Mouse (Mus musculus): ENCODE measurements at regions not wholly inside any gene's neighbourhood (a gene's known extent, or its start where the extent isn't known, plus 50 kb on each side); places are given as distances from the start of the nearest gene placed in this dataset.
A peak's percentile ranks its signal among the peaks of the same experiment; 100 is the strongest.

DNA sequence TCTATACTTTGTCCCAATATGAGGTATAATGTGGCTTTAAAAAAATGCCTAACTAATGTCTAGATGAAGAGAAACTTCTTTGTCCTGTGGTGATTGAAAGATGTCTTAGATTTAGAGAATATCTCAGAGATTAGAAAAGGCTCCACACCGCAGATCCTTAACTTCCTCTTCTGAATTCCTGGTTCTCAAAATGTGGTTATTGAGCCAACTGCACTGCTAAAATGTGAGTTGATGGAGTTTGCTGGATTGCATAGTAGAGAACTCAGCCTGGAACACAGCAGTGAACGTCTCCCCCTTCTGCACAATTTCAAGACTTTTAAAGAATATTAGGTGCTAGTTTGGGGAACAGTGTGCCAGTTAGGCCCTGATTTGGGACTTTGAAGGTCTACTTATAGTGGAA, 312.7 kb upstream of the Cd180 start:
- H3K4me2 ChIP-seq (replicated peaks): no peak overlapping the region
- no peaks in the 10 kb centered on the region for H3K9me3 ChIP-seq
- H3K4me1 ChIP-seq: no peaks in the 10 kb centered on the region
- H3K4me3 ChIP-seq: no peak overlapping the region
- peaks cover 10% of the 10 kb centered on the region for H3K27me3 ChIP-seq
- no peak overlapping the region for H3K27ac ChIP-seq (replicated peaks)
- ATAC-seq (ENCODE audit: low FRiP score, low read depth): no peak
- H3K9ac ChIP-seq (replicated peaks): no peak overlapping the region
- WGBS: 92% methylated on average over 2 of the region's 2 CpGs
- H3K36me3 ChIP-seq: no peaks in the 10 kb centered on the region

DNA sequence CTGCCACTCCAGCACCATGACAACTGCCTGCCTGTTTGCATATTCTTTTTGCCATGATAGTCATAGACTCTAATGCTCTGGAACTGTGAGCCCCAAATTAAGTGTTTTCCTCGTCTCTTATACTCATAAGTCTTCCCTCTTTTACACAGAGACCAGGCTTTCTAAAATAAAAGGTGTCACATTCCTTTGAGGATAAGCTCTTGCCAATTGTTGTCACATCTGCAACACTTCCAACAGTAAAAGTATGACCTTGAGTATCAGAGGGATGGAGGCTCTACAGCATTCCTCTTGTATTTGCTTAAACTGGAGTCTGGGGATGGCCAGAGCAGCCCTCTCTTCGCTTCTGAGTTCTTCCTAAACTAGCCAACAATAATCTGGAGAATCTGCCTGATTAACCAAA, 301.4 kb upstream of the Cd180 start:
- H3K27ac ChIP-seq (replicated peaks): no peak overlapping the region
- no peak overlapping the region for H3K4me3 ChIP-seq
- ATAC-seq (ENCODE audit: low FRiP score, low read depth): no peak
- no peaks in the 10 kb centered on the region for H3K36me3 ChIP-seq
- H3K9me3 ChIP-seq: no peaks in the 10 kb centered on the region
- peaks cover 10% of the 10 kb centered on the region for H3K4me1 ChIP-seq
- no peak overlapping the region for H3K9ac ChIP-seq (replicated peaks)
- no peak overlapping the region for H3K4me2 ChIP-seq (replicated peaks)
- 65% methylated on average over 2 of the region's 2 CpGs for WGBS
- H3K27me3 ChIP-seq: peaks cover 16% of the 10 kb centered on the region; the same call in 1 of the 2 replicates

DNA sequence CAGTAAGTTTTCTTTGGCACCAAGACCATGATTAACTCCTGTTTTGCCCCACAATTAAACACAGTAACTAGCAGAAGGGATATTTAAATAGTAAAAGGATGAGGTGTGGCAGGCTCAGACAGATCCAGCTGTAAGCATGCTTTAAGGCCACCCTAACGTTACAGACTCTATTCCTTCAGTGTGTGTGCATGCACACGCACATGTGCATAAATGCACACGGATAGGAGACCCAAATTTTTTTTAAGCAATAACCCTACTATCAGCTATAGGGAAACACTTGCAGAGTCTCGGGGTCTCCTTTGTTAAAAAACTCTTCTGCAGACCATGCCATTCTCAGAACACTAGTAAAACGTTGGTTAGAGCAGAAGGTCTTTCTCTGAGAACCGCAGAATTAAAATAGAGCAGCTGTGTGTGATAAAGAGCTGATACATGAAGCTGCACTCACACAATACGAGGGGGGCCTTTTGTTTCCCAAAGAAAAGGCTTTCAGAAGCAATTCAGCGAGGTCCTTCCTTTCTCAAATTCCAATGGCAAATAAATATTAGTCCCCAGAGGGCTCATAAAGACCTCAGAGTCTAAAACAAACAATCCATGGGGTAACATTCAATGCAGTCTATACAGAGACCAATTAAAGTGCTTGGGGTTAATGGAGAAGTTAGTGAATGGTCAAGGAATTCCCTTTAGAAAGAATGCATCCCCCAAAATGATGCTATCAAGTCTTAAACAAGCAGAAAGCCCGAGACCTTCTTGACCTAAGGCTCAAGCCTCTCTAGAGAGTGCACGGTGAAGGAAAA, 300.3 kb upstream of the Cd180 start:
- ATAC-seq (ENCODE audit: low FRiP score, low read depth): peak; percentile 62; the same call in 1 of the 2 replicates
- 17% methylated on average over 10 of the region's 10 CpGs for WGBS
- no peak overlapping the region for H3K27ac ChIP-seq (replicated peaks)
- H3K36me3 ChIP-seq: no peaks in the 10 kb centered on the region
- peaks cover 16% of the 10 kb centered on the region; the same call in 1 of the 2 replicates for H3K27me3 ChIP-seq
- no peaks in the 10 kb centered on the region for H3K9me3 ChIP-seq
- H3K4me2 ChIP-seq (replicated peaks): no peak overlapping the region
- no peak overlapping the region for H3K4me3 ChIP-seq
- H3K4me1 ChIP-seq: peaks cover 10% of the 10 kb centered on the region
- no peak overlapping the region for H3K9ac ChIP-seq (replicated peaks)

DNA sequence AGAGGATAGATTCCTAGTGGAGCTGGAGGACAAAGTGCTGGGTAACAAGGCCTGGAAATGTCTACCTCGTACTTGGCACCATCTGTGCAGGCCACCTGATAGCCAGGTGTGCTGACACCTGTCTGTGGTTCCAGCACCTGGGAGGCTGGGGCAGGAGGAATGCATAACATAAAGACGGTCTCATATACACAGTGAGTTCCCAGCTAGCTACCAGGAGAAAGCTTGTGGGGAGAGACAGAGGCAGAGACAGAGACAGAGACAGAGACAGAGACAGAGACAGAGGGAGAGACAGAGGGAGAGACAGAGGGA, 299.7 kb upstream of the Cd180 start:
- H3K27me3 ChIP-seq: peaks cover 16% of the 10 kb centered on the region; the same call in 1 of the 2 replicates
- H3K4me2 ChIP-seq (replicated peaks): no peak overlapping the region
- no peak overlapping the region for H3K9ac ChIP-seq (replicated peaks)
- no peak overlapping the region for H3K27ac ChIP-seq (replicated peaks)
- no peaks in the 10 kb centered on the region for H3K36me3 ChIP-seq
- 51% methylated on average over 2 of the region's 2 CpGs for WGBS
- no peak overlapping the region for H3K4me3 ChIP-seq
- 0 out of 2 replicates have a peak, but pooled peaks have one; percentile 27 for ATAC-seq (ENCODE audit: low FRiP score, low read depth)
- no peaks in the 10 kb centered on the region for H3K9me3 ChIP-seq
- H3K4me1 ChIP-seq: peaks cover 10% of the 10 kb centered on the region

DNA sequence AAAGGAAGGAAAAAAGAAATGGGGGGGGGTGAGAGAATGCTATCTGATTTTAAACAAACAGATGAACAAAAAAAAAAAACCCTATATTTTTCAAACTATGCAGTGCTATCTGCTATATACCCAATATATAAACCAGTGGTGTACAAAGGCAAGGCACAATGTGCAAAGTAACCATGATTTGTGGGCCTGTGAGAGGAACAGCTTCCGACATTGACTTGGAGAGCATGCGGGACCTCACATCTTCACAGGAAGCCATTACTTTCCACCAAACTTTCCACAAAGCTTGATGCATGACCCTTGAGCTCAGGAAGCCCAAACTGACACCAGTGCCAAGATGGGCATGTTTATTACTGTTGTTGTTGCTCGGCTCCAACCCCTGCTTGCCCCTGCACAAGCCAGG, 299.3 kb upstream of the Cd180 start:
- peaks cover 10% of the 10 kb centered on the region for H3K4me1 ChIP-seq
- no peak overlapping the region for H3K27ac ChIP-seq (replicated peaks)
- ATAC-seq (ENCODE audit: low FRiP score, low read depth): no peak
- no peaks in the 10 kb centered on the region for H3K9me3 ChIP-seq
- no peak overlapping the region for H3K4me3 ChIP-seq
- H3K27me3 ChIP-seq: peaks cover 16% of the 10 kb centered on the region; the same call in 1 of the 2 replicates
- H3K9ac ChIP-seq (replicated peaks): no peak overlapping the region
- H3K4me2 ChIP-seq (replicated peaks): no peak overlapping the region
- no peaks in the 10 kb centered on the region for H3K36me3 ChIP-seq
- 91% methylated on average over 3 of the region's 3 CpGs for WGBS

DNA sequence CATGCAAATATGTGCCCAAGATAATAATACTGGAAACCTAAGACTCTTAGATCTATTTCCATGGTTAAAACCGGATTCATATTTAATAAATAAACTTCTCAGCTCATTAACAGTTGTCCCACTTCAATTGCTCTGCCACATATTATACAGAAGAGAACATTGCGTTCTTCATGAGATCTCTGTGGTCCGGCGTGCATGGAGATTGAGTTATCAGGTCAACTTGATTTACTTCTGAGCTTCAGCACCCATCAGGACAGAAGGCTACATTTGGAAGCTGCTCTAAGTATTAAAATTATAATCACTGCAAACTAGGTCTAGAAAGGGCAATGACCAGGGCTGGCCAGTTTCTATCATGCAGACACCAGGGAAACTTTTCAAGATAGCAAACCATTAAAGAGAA, 295.9 kb upstream of the Cd180 start:
- Histone ChIP-seq H3K4me2 (replicated peaks) (no peak overlapping the region), H3K9ac (replicated peaks) (no peak overlapping the region), H3K4me1 (peaks cover 10% of the 10 kb centered on the region), H3K9me3 (no peaks in the 10 kb centered on the region), H3K4me3 (no peak overlapping the region), H3K36me3 (no peaks in the 10 kb centered on the region), H3K27me3 (peaks cover 16% of the 10 kb centered on the region; the same call in 1 of the 2 replicates), H3K27ac (replicated peaks) (no peak overlapping the region)
- no peak for ATAC-seq (ENCODE audit: low FRiP score, low read depth)
- WGBS: 92% methylated on average over 4 of the region's 4 CpGs

DNA sequence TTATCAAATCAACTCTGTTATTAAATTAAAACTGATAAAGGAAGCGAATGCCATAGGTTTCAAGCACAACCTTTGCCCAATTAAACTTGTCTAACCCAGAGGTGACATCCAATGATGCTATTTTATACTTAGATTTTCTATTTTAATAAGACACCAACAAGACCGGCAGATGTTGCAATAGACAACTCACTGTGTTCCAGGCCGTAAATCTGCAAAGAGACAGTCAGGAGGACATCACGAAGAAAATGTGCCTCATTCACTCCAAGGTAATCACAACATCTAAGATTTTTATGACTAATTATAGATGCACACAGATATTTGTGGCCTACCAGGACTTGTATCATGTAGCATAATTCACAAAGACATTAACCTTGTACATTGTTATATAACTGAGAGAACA, 281.5 kb upstream of the Cd180 start:
- Histone ChIP-seq H3K36me3 (no peaks in the 10 kb centered on the region), H3K9me3 (no peaks in the 10 kb centered on the region), H3K9ac (replicated peaks) (no peak overlapping the region), H3K27ac (replicated peaks) (no peak overlapping the region), H3K4me3 (no peak overlapping the region), H3K27me3 (no peaks in the 10 kb centered on the region), H3K4me1 (no peaks in the 10 kb centered on the region), H3K4me2 (replicated peaks) (no peak overlapping the region)
- ATAC-seq (ENCODE audit: low FRiP score, low read depth): no peak
- 96% methylated on average over 4 of the region's 4 CpGs for WGBS

DNA sequence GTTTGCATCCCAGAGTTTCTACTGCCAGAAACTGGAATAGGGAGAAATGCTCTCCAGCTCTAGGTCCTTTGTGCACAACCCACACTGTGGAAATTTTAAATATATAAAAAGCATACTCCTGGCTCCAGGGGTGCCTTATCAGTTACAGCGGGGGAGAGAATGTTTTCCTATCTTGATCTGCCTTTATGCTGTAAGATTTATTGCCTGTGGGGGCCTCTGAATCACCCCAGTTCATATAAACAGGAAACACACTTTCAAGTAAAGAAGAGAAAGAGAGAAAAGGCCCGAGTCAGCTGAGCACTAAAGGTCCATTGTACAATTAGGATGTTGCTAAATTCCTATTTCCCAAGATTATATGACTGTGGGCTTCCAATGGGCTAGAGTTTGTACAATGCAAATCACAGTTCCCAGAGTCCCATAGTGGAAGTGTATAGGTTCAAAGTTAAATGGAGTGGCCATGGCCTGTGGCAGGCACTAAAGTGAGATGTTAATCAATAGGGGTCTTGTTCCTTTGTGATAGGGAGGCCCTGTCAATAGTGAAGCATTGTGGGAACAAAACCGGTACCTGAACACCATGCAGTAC, 258.9 kb upstream of the Cd180 start:
- no peak overlapping the region for H3K4me3 ChIP-seq
- 83% methylated on average over 3 of the region's 3 CpGs for WGBS
- no peaks in the 10 kb centered on the region for H3K4me1 ChIP-seq
- no peaks in the 10 kb centered on the region for H3K9me3 ChIP-seq
- no peak for ATAC-seq (ENCODE audit: low FRiP score, low read depth)
- no peak overlapping the region for H3K9ac ChIP-seq (replicated peaks)
- no peaks in the 10 kb centered on the region for H3K36me3 ChIP-seq
- H3K27me3 ChIP-seq: no peaks in the 10 kb centered on the region
- no peak overlapping the region for H3K4me2 ChIP-seq (replicated peaks)
- H3K27ac ChIP-seq (replicated peaks): no peak overlapping the region

DNA sequence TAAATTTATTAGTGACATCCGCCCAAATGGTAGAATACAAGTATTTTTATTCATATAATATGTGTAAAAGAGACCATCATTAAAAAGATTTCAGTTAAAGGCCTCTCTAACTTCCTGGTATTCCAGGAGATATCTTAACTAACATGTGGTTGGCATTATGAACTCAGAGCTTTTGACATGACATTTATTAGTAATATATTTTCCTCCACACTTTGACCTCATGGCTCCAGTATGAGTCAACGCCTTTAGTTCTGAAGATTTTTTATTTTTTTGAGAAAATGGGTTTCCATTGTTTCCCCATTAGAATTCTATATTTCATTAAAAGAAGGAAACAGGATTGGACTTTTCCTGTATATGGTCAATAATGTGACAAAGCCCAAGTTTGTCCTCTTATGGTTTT, 250.7 kb upstream of the Cd180 start:
- 83% methylated on average over 2 of the region's 2 CpGs for WGBS
- Histone ChIP-seq H3K4me3 (no peak overlapping the region), H3K9me3 (no peaks in the 10 kb centered on the region), H3K36me3 (no peaks in the 10 kb centered on the region), H3K9ac (replicated peaks) (no peak overlapping the region), H3K4me1 (no peaks in the 10 kb centered on the region), H3K27me3 (peaks cover 14% of the 10 kb centered on the region), H3K4me2 (replicated peaks) (no peak overlapping the region), H3K27ac (replicated peaks) (no peak overlapping the region)
- no peak for ATAC-seq (ENCODE audit: low FRiP score, low read depth)

DNA sequence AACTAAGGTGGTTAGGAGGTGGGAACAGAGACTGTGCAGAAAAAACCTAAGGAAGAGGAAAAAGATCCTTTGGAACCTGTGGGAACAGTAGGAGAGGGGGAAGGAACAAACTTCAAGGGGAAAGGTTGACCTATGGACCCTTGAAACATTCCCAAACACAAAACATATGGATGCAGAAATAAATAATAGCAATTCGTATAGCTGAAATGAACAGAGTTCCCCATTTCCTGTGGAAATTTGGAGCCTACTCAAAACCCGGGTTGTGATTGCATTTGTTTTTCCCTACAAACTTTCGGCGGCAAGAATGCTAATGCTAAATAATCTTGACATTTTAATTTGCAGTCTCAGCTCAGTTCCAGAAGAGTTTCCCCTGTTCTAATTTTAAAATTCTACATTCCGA, 246.0 kb upstream of the Cd180 start:
- Histone ChIP-seq H3K27ac (replicated peaks) (no peak overlapping the region), H3K9me3 (no peaks in the 10 kb centered on the region), H3K36me3 (no peaks in the 10 kb centered on the region), H3K4me2 (replicated peaks) (no peak overlapping the region), H3K9ac (replicated peaks) (no peak overlapping the region), H3K4me3 (no peak overlapping the region), H3K4me1 (peaks cover 13% of the 10 kb centered on the region), H3K27me3 (peaks cover 35% of the 10 kb centered on the region)
- 81% methylated on average over 5 of the region's 5 CpGs for WGBS
- ATAC-seq (ENCODE audit: low FRiP score, low read depth): no peak

DNA sequence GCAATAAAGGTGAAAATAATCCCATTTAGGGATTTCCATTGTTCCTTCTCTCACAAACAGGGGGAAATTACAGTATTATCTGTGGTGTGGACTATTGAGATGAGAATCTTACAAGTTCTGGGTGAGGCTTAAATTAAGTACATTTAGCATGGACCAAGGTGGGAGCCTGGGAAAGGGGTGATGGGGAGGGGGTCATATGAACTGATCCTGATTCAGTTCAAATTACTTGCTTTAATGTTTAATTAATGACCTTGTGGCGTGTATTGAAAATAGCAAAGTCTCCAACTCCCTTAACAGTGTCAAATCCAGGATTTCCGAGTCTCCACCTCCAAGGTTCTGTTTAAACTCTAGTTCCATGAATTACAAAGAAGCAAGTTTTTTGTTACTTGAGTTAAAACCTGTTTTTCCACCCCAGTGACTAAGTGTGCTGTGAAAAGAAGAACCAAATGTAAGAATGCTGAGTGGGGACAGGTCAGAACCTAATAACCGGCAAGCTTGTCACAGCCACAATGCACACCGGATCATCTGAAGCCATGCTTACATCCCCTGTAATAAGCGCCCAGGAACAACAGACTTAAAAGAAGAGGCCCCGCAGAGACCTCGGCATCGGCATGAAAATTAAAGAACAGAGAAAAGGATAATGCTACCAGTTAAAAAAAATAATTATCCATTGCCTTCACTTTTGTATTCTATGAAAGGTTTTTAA, 243.8 kb upstream of the Cd180 start:
- Histone ChIP-seq H3K27me3 (peaks cover 51% of the 10 kb centered on the region), H3K4me3 (no peak overlapping the region), H3K27ac (replicated peaks) (no peak overlapping the region), H3K4me2 (replicated peaks) (peak overlapping the region; percentile 26; the same call in 1 of the 2 replicates), H3K4me1 (peaks cover 13% of the 10 kb centered on the region), H3K36me3 (no peaks in the 10 kb centered on the region), H3K9ac (replicated peaks) (no peak overlapping the region), H3K9me3 (no peaks in the 10 kb centered on the region)
- peak; percentile 73 for ATAC-seq (ENCODE audit: low FRiP score, low read depth)
- whole genome bisulfite sequencing: 4% methylated on average over 8 of the region's 8 CpGs

DNA sequence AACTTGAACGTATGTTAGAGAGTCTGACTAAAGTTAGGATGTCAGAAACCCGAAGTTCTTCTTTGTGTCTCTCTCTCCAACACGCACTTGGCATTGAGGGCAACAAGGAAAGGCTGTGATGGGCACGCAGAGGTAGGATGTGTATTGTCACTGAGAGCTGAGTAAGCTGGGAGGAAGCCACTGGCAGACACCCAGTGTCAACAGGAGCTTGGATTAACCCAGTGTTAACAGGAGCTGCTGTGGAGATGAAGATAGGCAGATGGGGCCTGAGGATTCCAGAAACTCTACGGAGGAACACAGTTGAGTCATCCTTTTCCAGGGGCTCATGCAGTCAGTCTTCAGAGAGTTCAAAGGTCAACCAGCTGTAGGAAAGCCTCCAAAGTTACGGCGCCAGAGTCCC, 242.2 kb upstream of the Cd180 start:
- 75% methylated on average over 7 of the region's 7 CpGs for WGBS
- H3K4me2 ChIP-seq (replicated peaks): no peak overlapping the region

More for the DNA sequence above, 242.2 kb upstream of the Cd180 start:
- Histone ChIP-seq H3K9me3 (no peaks in the 10 kb centered on the region), H3K4me1 (peaks cover 13% of the 10 kb centered on the region), H3K27ac (replicated peaks) (no peak overlapping the region), H3K9ac (replicated peaks) (no peak overlapping the region), H3K27me3 (peaks cover 54% of the 10 kb centered on the region), H3K36me3 (no peaks in the 10 kb centered on the region), H3K4me3 (no peak overlapping the region)
- no peak for ATAC-seq (ENCODE audit: low FRiP score, low read depth)

All from midbrain, embryonic 12.5 days (tissue).